Mouse (Mus musculus) ES-E14 (cell line): ENCODE measurements around the gene Fras1.

Source experiments
- HCFC1 ChIP-seq: IDR thresholded peaks from 2 replicates; pipeline ENCODE4 v1.6.1; 2012; ENCODE audit warnings: low read length, inconsistent platforms, borderline replicate concordance; ENCODE audit not compliant: insufficient read depth
- MAFK ChIP-seq: IDR thresholded peaks from 2 replicates; pipeline ENCODE4 v1.6.1; 2014; ENCODE audit warnings: mild to moderate bottlenecking, low read depth, low read length, inconsistent platforms; ENCODE audit not compliant: insufficient read depth
- ZNF384 ChIP-seq: IDR thresholded peaks from 2 replicates; pipeline ENCODE4 v1.6.1; 2012; ENCODE audit warnings: low read depth, low read length, inconsistent platforms

- no peak for TF ChIP-seq HCFC1
- no peak for TF ChIP-seq ZNF384
- no peak for TF ChIP-seq MAFK
Observed at GRCm38 (mm10) chr5:96702706-96703625, 329.2 kb downstream of the Fras1 start.
